Mouse (Mus musculus): ENCODE results near the gene Ryk. TPM values are rescaled to one million over a fixed set of nuclear protein-coding genes. Genes with fewer than 3 reads are reported as not detected.

The Ryk gene
- total and polyA plus RNA-seq, 2 experiments from 2014 or later: 9.5 to 39.2 TPM

- DNase-seq (ENCODE audit: low spot score) (peak; percentile 67), ATAC-seq (ENCODE audit: low FRiP score) (no peak)
- no peaks in the 10 kb centered on the region for H3K4me1 ChIP-seq (ENCODE audit: insufficient read depth, low read length)
- WGBS: 58% methylated on average over 8 of the region's 8 CpGs
- TF ChIP-seq CTCF (IDR thresholded peaks at IDR 0.05): peak; percentile 85
- H3K4me2 ChIP-seq (ENCODE audit: low read depth, low read length, poor library complexity, severe bottlenecking): no peak overlapping the region
- no peak overlapping the region for H3K9ac ChIP-seq (replicated peaks; ENCODE audit: low read length, poor library complexity, severe bottlenecking)
- no peaks in the 10 kb centered on the region for H3K9me3 ChIP-seq (ENCODE audit: low read length)
- peaks cover 21% of the 10 kb centered on the region; the same call in 1 of the 2 replicates for H3K36me3 ChIP-seq (ENCODE audit: insufficient read depth, low read length)
- no peaks in the 10 kb centered on the region for H3K27me3 ChIP-seq (ENCODE audit: insufficient read depth, low read length)
- H3K27ac ChIP-seq (ENCODE audit: low read depth, low read length): no peak overlapping the region
- H3K4me3 ChIP-seq (ENCODE audit: low read depth, low read length): no peak overlapping the region
These were observed 44.8 kb downstream of the Ryk start for GRCm38 (mm10) chr9:102879545-102879944.

GRCm38 (mm10) chr9:102884703-102885102 is 50.0 kb downstream of the Ryk start:
- no peak overlapping the region for H3K4me2 ChIP-seq (ENCODE audit: low read depth, low read length, poor library complexity, severe bottlenecking)
- WGBS: 89% methylated on average over 9 of the region's 9 CpGs
- 0 out of 2 replicates have a peak, but pooled peaks cover 14% of the 10 kb centered on the region for H3K36me3 ChIP-seq (ENCODE audit: insufficient read depth, low read length)
- DNase-seq (ENCODE audit: low spot score): no peak
- TF ChIP-seq CTCF (IDR thresholded peaks at IDR 0.05): no peak
- H3K9me3 ChIP-seq (ENCODE audit: low read length): no peaks in the 10 kb centered on the region
- no peak for ATAC-seq (ENCODE audit: low FRiP score)
- H3K27me3 ChIP-seq (ENCODE audit: insufficient read depth, low read length): no peaks in the 10 kb centered on the region
- no peak overlapping the region for H3K9ac ChIP-seq (replicated peaks; ENCODE audit: low read length, poor library complexity, severe bottlenecking)
- no peak overlapping the region for H3K4me3 ChIP-seq (ENCODE audit: low read depth, low read length)
- H3K4me1 ChIP-seq (ENCODE audit: insufficient read depth, low read length): no peaks in the 10 kb centered on the region
- H3K27ac ChIP-seq (ENCODE audit: low read depth, low read length): no peak overlapping the region

GRCm38 (mm10) chr9:102890166-102890565 is 55.4 kb downstream of the Ryk start:
- no peaks in the 10 kb centered on the region for H3K9me3 ChIP-seq (ENCODE audit: low read length)
- no peak for TF ChIP-seq CTCF (IDR thresholded peaks at IDR 0.05)
- DNase-seq (ENCODE audit: low spot score): no peak
- H3K4me2 ChIP-seq (ENCODE audit: low read depth, low read length, poor library complexity, severe bottlenecking): no peak overlapping the region
- ATAC-seq (ENCODE audit: low FRiP score): no peak
- no peak overlapping the region for H3K4me3 ChIP-seq (ENCODE audit: low read depth, low read length)
- no peak overlapping the region for H3K27ac ChIP-seq (ENCODE audit: low read depth, low read length)
- no peaks in the 10 kb centered on the region for H3K4me1 ChIP-seq (ENCODE audit: insufficient read depth, low read length)
- 66% methylated on average over 9 of the region's 9 CpGs for WGBS
- H3K36me3 ChIP-seq (ENCODE audit: insufficient read depth, low read length): peaks cover 19% of the 10 kb centered on the region
- no peaks in the 10 kb centered on the region for H3K27me3 ChIP-seq (ENCODE audit: insufficient read depth, low read length)
- H3K9ac ChIP-seq (replicated peaks; ENCODE audit: low read length, poor library complexity, severe bottlenecking): no peak overlapping the region

GRCm38 (mm10) chr9:102892480-102893355 is 58.0 kb downstream of the Ryk start:
- Histone ChIP-seq H3K9me3 (ENCODE audit: low read length) (no peaks in the 10 kb centered on the region), H3K4me3 (ENCODE audit: low read depth, low read length) (no peak overlapping the region), H3K27ac (ENCODE audit: low read depth, low read length) (no peak overlapping the region), H3K4me2 (ENCODE audit: low read depth, low read length, poor library complexity, severe bottlenecking) (no peak overlapping the region), H3K9ac (replicated peaks; ENCODE audit: low read length, poor library complexity, severe bottlenecking) (no peak overlapping the region), H3K36me3 (ENCODE audit: insufficient read depth, low read length) (peaks cover 18% of the 10 kb centered on the region), H3K27me3 (ENCODE audit: insufficient read depth, low read length) (no peaks in the 10 kb centered on the region), H3K4me1 (ENCODE audit: insufficient read depth, low read length) (no peaks in the 10 kb centered on the region)
- TF ChIP-seq CTCF (IDR thresholded peaks at IDR 0.05): no peak
- 80% methylated on average over 7 of the region's 7 CpGs for WGBS
- DNase-seq (ENCODE audit: low spot score): no peak
- ATAC-seq (ENCODE audit: low FRiP score): no peak

- Histone ChIP-seq H3K27me3 (ENCODE audit: insufficient read depth, low read length) (no peaks in the 10 kb centered on the region), H3K4me3 (ENCODE audit: low read depth, low read length) (no peak overlapping the region), H3K9ac (replicated peaks; ENCODE audit: low read length, poor library complexity, severe bottlenecking) (no peak overlapping the region), H3K27ac (ENCODE audit: low read depth, low read length) (no peak overlapping the region), H3K4me1 (ENCODE audit: insufficient read depth, low read length) (no peaks in the 10 kb centered on the region), H3K9me3 (ENCODE audit: low read length) (no peaks in the 10 kb centered on the region), H3K36me3 (ENCODE audit: insufficient read depth, low read length) (peaks cover 24% of the 10 kb centered on the region), H3K4me2 (ENCODE audit: low read depth, low read length, poor library complexity, severe bottlenecking) (no peak overlapping the region)
- DNase-seq (ENCODE audit: low spot score) (no peak), ATAC-seq (ENCODE audit: low FRiP score) (no peak)
- TF ChIP-seq CTCF (IDR thresholded peaks at IDR 0.05): no peak
- WGBS: 81% methylated on average over 11 of the region's 11 CpGs
These were observed 58.7 kb downstream of the Ryk start for GRCm38 (mm10) chr9:102893356-102893870.

- no peaks in the 10 kb centered on the region for H3K9me3 ChIP-seq (ENCODE audit: low read length)
- no peaks in the 10 kb centered on the region for H3K27me3 ChIP-seq (ENCODE audit: insufficient read depth, low read length)
- no peak for TF ChIP-seq CTCF (IDR thresholded peaks at IDR 0.05)
- DNase-seq (ENCODE audit: low spot score) (no peak), ATAC-seq (ENCODE audit: low FRiP score) (no peak)
- H3K36me3 ChIP-seq (ENCODE audit: insufficient read depth, low read length): peaks cover 35% of the 10 kb centered on the region
- H3K27ac ChIP-seq (ENCODE audit: low read depth, low read length): no peak overlapping the region
- H3K4me2 ChIP-seq (ENCODE audit: low read depth, low read length, poor library complexity, severe bottlenecking): no peak overlapping the region
- 92% methylated on average over 6 of the region's 6 CpGs for WGBS
- no peak overlapping the region for H3K4me3 ChIP-seq (ENCODE audit: low read depth, low read length)
- no peaks in the 10 kb centered on the region for H3K4me1 ChIP-seq (ENCODE audit: insufficient read depth, low read length)
- H3K9ac ChIP-seq (replicated peaks; ENCODE audit: low read length, poor library complexity, severe bottlenecking): no peak overlapping the region
These were observed 65.2 kb downstream of the Ryk start for GRCm38 (mm10) chr9:102899916-102900315.
